Mouse (Mus musculus): ENCODE measurements around the gene Dst.
A peak's percentile ranks its signal among the peaks of the same experiment; 100 is the strongest.

The Dst gene

GRCm38 (mm10) chr1:33931791-33932190 lies 23.8 kb downstream of the Dst start:
- DNase-seq (ENCODE audit: low spot score): no peak

- DNase-seq (ENCODE audit: low spot score): no peak
Measured at GRCm38 (mm10) chr1:33932196-33932595, 24.2 kb downstream of the Dst start.

- DNase-seq (ENCODE audit: low spot score): no peak
Measured at GRCm38 (mm10) chr1:33932845-33933499, 24.9 kb downstream of the Dst start.

- no peak for DNase-seq (ENCODE audit: low spot score)
Measured at GRCm38 (mm10) chr1:33935946-33936345, 27.9 kb downstream of the Dst start.

- DNase-seq (ENCODE audit: low spot score): no peak
Measured at GRCm38 (mm10) chr1:33939828-33940227, 31.8 kb downstream of the Dst start.

GRCm38 (mm10) chr1:33940364-33940928 lies 32.4 kb downstream of the Dst start:
- no peak for DNase-seq (ENCODE audit: low spot score)

GRCm38 (mm10) chr1:33942638-33943037 lies 34.6 kb downstream of the Dst start:
- DNase-seq (ENCODE audit: low spot score): no peak

GRCm38 (mm10) chr1:33943943-33944342 lies 35.9 kb downstream of the Dst start:
- no peak for DNase-seq (ENCODE audit: low spot score)

GRCm38 (mm10) chr1:33944977-33945750 lies 37.1 kb downstream of the Dst start:
- DNase-seq (ENCODE audit: low spot score): no peak

DNA sequence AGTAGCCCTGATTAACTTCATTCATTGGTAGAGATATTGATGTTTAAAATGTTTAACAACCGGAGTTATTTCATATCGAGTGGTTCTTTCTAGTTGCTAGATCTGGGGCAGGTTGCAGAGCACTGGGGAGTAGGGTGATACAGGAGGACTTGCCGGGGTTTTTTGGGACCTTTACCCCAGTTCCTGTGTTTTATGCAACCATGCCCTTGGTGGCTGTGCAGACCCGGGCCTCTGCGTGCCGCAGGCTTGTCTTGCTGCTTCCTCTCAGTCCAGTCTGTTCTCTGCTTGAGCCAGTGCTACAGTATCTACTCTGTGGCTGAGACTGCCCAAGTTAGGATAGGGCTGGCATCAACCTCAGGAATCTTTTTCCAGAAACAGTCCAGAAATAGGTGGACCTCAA lies 37.7 kb downstream of the Dst start:
- no peak for DNase-seq (ENCODE audit: low spot score)

DNA sequence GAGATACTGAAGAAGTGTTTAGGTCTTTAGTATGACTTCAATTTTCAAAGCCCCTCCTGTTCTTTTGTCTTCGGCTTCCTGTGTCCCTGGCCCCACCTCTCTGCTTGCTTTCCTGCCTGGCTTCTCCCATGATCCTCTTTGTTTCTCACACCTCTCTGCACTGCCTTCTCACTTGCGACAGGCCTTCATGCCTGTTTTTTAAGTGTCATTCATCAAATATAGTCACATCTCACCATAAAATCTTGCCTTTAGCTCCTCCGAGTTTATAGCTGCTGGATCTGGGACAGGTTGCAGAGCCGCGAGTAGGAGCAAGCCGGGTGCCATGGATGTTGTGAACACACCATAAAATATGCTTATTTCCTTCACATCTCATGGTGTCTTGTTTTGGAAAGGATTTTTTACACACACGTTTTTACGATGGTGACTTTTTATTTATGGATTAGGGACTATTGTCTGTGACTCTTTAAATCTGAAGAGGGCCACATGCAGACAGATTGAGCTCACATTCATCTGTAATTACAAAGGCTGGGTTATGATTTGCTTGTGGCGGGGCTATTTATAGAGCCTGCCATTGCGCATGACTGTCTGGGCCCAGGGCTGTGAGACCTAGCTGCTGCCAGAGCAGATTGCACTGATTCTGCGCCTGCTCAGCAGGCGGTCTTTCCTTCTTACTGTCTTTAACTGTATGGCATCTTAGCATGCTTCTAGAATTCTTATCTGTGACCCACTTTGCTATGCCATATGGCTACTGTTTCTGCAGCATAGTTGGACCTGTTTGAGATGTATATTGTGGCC lies 38.8 kb downstream of the Dst start:
- no peak for DNase-seq (ENCODE audit: low spot score)

GRCm38 (mm10) chr1:33947838-33948237 lies 39.8 kb downstream of the Dst start:
- no peak for DNase-seq (ENCODE audit: low spot score)

DNA sequence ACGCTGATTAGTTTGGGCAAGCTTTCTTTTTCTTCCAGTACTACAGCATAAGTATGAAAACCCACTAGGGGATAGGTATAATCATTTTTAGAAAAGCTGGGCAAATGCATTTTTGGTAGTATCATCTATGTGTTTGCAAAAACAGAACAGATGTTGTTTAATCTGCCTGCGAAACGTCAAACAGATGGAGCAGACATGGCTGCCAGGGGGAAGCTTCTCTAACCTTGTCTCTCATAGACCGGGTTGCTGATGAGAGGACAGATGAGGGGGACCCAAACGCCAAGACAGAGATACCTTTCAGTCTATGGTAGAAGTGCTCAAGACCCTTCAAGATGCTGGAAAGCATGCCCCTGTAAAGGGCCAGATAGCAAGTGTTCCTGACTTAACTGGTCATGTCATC lies 40.5 kb downstream of the Dst start:
- no peak for DNase-seq (ENCODE audit: low spot score)

DNA sequence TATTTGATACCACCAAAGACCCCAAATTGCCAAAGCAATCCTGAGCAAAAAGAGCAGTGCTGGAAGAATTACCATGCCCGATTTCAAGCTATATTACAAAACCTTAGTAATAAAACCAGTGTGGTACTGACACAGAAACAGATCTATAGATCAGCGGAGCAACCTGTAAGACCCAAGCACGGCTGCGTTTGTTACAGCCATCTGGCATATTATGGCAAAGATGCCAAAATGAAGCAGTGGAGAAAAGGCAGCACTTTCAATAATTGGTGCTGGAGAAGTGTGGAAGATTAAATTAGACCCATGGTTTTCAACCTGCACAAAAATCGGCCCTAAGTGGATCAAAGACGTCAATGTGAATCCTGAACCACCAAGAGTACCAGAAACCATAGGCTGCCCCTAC lies 47.6 kb downstream of the Dst start:
- DNase-seq (ENCODE audit: low spot score): no peak

GRCm38 (mm10) chr1:33960439-33960838 lies 52.4 kb downstream of the Dst start:
- no peak for DNase-seq (ENCODE audit: low spot score)

DNA sequence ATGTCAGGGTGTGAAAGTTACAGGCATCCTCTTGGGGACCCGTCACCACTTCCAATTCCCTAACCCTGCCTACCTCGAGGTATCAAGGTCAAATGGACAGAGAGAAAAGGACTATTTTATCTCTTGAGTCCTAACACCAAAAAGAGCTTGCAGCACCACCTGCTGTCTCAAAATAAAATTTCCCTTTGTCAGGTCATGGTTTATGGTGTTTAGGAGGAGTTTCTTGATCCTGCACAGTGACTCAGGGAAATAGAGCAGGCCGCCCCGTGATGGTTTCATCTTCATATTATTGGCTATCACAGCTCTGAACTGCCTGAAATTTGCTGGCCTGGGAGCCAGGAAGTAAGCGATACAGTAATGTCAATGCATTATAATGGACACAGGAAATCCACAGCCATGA lies 56.6 kb downstream of the Dst start:
- no peak for DNase-seq (ENCODE audit: low spot score)

DNA sequence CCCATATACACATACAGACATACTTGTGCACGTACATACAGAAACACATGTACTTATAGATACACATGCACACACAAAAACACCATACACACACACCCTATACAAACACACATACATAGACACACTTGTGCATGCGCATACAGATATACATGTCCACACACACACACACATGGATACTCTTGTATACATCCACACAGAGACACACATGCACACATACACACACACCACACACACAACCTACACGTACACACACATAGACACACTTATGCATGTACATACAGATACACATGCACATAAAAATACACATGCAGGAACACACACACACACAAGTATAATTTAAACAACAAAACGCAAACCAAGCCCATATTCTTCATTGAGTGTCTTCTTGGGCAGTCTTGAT lies 57.8 kb downstream of the Dst start:
- DNase-seq (ENCODE audit: low spot score): no peak

GRCm38 (mm10) chr1:33966328-33966727 lies 58.3 kb downstream of the Dst start:
- DNase-seq (ENCODE audit: low spot score): peak; percentile 16

DNA sequence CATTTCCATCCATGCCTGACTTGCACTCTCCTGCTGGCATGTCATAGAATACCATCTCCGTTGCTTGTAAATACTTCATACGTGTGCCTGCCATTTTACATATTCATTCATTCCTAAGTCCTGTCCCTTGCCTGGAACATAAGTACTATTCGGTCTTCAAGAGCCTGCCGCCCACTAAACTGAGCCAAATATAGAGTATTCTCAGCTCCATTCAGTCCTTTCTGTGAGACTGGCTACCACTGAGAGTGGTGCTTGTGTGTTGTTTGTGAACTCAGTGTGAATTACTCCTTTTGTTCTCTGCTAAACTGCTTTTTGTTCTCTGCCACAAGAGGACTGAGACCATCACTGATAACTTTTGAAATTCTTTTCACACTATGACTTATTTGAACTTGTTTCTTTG lies 59.2 kb downstream of the Dst start:
- no peak for DNase-seq (ENCODE audit: low spot score)

- no peak for DNase-seq (ENCODE audit: low spot score)
Measured at GRCm38 (mm10) chr1:33969910-33970309, 61.9 kb downstream of the Dst start.

DNA sequence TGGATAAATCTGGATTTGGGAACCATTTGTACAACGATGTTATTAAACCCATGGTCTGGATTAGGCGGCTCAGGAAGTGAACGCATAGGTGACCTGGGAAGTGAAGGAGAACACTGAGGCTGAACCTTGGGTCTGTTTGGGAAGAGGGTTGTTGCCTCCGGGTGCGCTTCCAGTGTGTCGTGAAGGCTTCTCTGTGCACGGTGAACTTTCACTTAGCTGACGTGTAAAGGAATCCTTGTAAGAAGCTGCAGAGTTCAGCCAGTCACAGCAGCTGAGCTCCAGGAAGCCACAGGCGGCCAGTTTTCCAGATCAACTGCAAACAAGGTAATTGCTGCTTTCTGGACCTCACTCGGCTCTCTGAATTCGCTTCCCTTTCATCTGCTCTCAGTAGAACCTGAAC lies 66.4 kb downstream of the Dst start:
- no peak for DNase-seq (ENCODE audit: low spot score)

DNA sequence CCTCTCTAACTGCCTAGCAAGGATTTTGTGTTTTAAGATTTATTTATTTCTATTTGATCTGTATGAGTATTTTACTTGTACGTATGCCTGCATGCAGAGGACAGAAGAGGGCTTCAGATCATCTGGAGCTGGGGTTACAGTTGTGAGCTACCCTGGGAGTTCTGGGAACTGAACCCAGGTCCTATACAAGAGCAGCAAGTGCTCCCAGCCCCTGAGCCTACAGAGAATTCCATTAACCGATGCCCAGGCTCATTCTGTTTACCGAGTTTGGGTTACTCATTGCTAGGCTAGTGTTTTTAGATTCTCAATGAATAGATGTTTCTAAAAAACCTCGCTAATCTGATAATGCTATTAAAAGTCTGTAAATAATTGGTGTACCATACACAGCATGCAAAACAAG lies 67.3 kb downstream of the Dst start:
- DNase-seq (ENCODE audit: low spot score): no peak

DNA sequence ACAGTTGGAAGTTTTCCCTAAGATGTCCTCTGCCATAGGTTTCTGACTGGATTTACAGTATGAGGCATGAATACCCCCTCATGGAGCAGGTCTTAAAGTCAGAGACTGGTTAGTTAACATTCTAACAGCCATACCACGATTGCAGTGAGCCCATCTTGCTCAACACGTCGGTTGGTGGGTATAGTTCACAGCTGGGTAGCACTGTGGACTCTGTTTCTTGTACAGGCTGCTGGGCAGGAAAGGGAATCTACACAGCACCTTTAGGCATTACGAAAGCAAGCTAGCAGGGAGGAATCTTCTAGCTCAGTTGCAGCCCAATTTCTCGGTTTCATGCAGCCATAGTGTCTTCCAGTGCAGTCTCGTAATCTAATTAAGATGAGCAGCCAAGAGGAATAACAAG lies 69.8 kb downstream of the Dst start:
- DNase-seq (ENCODE audit: low spot score): no peak
